Mouse (Mus musculus) cerebellum, postnatal 25 days (tissue): ENCODE measurements at regions not wholly inside any gene's neighbourhood (a gene's known extent, or its start where the extent isn't known, plus 50 kb on each side); places are given as distances from the start of the nearest gene placed in this dataset.
"Not testable (repeated sequence)": the region's sequence is repeated elsewhere in the genome, so short reads cannot be mapped to it uniquely, and the experiment has no call there.

Experiments
- DNase-seq, 2 experiments: peaks; one replicate each; pipeline ENCODE4 v3.0.0; 2021; ENCODE audit warnings: mixed read lengths in 2 of 2

DNA sequence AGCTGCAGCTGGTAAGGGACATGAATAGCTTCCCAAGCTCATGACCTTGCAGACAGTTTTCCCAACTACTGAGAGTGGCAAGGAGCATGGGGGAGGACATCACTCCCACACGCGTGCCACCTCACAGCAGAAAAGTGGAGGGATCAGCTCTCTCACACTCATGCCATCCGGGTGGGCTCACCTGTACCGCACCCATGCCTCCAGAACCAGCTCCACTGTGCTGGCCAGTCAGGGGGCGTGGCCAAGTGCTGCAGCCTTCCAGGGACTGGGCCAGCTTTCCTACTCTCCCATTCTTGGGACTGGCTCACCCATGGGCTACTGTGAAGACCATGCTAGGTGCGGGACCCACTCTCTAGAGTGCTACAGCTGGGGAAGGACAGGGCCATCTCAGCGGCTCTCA is 88.4 kb upstream of the Klf13 start:
- DNase-seq = no peak

DNA sequence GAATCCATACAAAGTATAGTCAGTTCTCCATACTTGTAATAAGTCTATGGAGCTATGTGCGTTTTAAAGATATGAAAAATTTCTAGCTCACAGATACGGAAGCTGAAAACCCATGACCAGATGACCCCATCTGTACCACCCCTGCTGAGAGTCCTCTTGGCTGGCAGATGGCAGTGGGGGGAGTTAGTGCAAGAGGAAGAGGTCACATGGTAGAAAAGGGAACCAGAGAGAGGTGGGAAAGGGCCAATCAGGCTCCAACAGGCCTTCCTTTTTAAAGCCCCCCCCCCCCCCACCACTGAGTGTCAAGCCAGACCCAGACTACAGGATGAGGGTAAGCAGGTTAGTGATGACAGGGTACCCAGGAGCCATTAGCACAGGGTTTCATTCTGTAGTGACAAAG is 86.4 kb upstream of the Klf13 start:
- no peak for DNase-seq

GRCm38 (mm10) chr7:64024253-64024652 is 85.5 kb upstream of the Klf13 start:
- peak; percentile 63 to 73 for DNase-seq

DNA sequence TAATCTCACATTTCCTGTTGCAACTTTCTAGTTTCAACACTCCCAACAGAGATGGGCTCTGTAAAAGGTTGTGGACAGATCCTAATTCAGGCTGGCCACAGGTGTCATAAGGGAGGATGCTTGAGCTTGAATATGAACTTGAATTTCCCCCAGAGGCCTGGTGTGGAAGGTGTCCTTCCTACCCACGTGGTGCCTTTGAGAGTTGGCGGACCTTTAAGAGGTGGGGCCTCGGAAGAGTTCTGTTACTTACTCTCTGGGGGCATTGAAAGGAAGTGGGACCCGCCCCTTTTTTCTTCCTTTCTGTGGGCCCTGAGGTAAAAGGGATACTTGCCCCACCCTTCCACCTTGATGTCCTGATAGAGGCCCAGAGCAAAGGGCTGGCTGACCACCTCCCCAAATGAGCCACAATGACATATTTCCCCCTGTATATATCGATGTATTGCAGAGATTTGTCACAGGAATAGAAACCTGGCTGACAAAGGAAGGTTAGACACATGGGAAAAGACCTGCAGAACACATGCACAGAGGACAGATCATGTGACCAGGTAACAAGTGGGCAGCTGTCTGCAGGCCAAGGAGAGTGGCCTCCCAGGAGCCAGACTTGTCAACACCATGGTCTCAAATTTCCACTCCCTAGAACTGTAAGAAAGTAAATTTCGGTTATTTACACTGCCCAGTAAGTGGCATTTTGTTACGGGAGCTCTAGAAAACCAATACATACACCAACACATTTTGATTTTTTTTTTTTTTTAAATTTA is 84.2 kb upstream of the Klf13 start:
- DNase-seq = no peak

DNA sequence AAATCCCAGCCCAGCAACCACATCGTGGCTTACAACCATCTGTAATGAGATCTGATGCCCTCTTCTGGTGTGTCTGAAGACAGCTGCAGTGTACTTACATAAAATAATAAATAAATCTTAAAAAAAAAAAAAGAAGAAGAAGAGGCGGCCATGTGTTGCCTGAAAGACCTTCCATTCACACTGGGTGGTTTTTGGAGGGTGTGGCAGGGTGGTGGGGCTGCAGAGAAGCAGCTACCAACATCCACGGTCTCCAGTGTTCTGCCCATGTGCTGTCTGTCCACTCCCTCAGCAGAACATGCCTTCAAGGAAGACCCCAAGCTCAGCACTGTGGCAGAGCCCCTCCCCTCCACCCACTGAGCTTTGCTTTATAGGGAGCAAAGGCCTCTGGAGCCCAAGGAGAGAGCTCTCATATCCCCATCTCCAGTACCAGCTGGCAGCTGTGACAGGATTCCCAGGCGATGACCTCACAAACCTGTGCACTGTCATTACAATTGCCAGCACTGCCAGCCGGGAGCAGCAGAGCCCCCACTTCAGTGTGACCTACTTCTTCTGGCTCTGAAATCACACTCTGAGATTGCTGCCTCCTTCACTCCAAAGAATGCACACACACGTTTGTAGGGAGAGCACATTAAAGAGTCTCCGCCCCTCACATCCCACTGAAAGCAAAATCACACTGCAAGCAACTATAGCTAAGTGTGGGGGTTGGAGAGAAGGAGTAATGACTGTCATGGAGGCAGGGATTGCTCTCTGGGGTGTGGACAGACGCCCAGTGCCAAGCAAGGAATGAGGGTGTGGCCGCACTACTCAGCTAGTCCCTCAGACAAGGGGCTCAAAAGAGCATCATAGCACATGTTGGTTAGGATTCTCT is 82.8 kb upstream of the Klf13 start:
- peak; percentile 70 to 77 for DNase-seq

GRCm38 (mm10) chr7:64018107-64018506 is 79.4 kb upstream of the Klf13 start:
- no peak for DNase-seq

GRCm38 (mm10) chr7:64016874-64017273 is 78.2 kb upstream of the Klf13 start:
- DNase-seq = peak; percentile 36

GRCm38 (mm10) chr7:64015136-64015535 is 76.4 kb upstream of the Klf13 start:
- not testable (repeated sequence) for DNase-seq

DNA sequence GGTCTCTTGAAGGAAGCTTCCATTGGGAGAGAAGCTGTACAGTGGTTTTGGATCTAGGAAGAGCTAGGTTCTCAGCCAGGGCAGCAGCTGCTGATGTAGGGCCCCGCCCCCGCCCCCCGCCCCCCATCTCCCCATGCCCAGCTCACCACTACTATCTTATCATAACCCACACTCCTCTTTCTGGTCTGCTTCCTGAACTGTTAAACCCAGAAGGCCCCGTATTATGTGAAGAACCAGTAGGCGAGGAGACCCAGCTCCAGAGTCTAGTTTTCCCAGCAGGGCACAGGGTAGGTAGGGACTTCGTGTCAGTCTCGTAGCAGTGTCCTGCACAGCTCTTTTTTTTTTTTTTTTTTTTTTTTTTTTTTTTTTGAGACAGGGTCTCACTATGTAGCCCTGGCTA is 75.5 kb upstream of the Klf13 start:
- DNase-seq = no peak

DNA sequence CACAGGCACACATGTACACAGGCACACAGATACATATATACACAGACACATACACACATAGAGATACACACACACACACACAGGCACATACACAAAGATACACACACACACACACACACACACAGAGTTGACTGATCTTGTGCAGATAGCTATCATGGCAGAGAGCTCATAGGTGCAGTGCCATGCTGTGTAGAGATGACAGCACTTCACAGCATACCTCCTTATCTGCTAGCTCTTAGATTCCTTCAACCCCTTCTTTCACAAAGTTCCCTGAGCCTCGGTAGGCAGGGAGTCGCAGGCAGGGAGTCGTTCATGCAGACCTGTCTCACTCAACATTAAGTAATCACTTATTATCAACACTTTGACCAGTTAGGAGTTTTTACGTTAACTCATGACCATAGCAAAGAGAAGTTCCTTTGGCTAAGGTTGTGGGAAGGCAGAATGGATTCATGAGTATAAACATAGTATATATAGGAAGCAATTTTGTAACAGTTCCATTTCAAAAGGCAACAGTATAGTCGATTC is 74.4 kb upstream of the Klf13 start:
- DNase-seq = no peak

DNA sequence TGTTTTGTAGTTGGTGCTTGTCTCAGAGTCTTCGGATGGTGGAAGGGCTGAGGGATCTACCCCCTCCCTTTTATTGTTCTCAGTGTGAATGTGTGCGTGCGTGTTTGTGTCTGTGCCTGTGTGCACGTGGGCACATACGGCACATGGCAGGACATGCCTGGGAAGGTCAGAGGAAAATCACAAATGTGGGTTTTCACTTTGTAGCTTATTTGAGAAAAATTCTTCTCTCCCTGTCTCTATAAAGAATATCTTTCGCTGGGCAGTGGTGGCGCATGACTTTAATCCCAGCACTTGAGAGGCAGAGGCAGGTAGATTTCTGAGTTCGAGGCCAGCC is 73.5 kb upstream of the Klf13 start:
- no peak for DNase-seq

- no peak for DNase-seq
Observed at GRCm38 (mm10) chr7:64011563-64012267, 73.0 kb upstream of the Klf13 start.

DNA sequence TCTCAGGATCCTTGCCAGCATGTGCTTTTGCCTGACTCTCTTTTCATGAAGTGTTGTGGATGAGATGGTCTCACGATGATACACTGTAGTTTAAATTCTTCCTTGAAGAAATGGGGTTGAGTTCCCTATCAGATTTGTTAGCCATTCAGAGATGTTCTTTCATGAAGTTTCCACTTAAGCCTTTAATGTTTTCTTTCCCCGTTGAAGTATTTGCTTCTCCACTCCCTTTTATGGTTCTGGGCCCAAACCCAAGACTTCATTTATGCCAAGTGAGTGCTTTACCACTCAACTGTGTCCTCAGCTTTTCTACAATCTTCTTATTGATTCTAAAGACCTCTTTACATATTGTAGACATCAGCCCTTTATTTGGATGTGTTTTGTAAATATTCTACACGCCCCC is 71.9 kb upstream of the Klf13 start:
- DNase-seq = no peak

DNA sequence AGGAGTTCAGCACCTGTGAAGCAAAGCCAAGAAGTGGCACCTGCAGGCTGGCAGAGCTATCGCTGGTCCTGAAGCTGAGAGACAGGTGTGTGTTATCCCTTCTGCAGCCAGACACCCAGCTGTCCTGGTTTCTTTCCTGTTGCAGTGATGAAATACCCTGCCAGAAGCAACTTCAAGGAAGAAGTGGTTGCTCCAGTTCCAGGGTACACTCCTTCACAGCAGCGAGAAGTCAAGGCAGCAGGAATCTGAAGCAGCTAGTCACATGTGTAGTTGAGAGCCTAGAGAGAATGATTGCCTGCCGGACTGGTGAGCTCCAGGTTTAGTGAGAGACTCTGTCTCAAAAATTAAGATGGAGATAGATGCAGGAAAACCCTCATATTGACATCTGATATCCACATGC is 69.1 kb upstream of the Klf13 start:
- no peak for DNase-seq

DNA sequence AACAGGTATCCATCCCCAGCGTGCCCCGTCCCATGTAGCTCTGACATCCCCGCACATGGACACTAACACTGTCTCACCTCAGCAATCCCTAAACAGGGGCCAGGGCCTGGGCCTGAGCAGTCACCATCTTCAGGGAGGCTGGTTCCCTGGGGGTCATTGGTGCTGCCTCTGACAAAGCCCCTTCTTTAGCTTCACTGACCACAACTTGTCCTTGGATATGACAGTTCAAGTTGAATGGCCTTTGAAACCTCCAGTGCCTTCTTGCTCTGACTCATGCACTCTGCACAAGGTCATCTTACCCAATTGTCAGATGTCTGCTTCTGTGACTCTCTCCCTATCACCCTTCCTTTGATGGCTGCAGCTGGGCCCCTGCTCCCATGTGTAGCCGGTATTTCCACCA is 68.2 kb upstream of the Klf13 start:
- no peak for DNase-seq

GRCm38 (mm10) chr7:64005765-64006164 is 67.0 kb upstream of the Klf13 start:
- no peak for DNase-seq

DNA sequence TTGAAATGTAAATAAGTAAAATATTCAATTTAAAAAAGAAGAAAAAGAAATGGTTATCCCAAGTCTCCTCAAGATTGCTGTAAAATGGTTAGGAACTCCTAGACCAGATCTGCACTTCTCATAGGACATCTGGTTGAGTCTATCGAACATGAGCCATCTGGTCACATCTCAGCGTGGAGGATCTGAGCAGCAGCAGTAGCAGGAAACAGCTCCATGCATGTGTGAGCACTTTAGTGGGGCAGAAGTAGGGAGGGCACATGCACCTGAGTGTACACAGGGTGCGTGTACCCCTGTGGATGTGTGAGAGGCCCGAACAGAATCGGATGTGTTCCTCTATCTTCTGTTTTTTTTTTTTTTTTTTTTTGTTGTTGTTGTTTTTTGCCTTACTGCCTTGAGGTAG is 65.2 kb upstream of the Klf13 start:
- DNase-seq = no peak

DNA sequence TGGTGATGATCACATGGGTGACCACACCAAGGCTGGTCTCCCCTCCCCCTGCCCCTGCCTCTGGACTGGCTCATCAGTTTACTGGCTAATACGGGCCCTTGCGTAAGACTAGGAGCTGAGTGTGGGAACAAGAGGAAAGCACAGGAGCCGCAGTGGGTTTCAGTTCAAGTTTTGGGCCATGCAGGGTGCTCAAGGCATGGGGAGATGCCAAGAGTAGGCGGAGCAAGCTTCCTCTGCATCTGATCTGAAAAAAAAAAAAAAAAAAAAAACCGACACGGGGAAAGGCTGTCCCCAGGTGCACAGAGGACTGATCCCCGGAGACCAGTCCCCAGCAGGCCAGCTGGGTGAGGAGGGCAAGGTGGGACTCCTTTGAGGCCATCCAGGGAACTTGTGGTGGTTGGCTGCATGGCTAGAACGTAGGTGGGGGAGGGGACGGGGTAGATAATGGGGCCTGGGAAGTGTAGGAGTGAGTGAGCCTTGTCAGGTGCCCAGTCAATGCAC is 62.9 kb upstream of the Klf13 start:
- DNase-seq = no peak

- DNase-seq = no peak
Observed at GRCm38 (mm10) chr7:63998995-63999960, 60.6 kb upstream of the Klf13 start.

DNA sequence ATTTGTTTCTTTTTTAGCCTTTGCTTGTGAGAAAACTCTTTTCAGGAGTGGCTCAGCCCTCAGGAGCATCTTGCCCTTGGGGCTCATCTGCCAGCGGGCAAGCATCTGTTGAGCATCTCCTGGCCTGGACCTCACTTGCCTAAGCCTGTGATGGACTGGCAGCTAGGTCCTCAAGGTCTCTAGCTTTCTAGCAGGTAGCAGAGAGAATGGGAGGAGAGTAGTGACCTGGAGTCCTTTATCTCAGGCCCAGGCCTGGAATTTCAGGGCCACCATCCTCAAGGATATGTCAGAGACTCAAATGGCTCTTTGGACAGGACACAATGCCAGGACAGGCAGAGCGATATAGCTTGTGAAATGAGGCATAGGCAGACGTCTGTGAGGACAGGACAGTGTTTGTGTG is 59.3 kb upstream of the Klf13 start:
- no peak for DNase-seq

GRCm38 (mm10) chr7:63996581-63997098 is 57.9 kb upstream of the Klf13 start:
- no peak for DNase-seq
